Mouse (Mus musculus) kidney, postnatal 0 days (tissue): ENCODE data around the gene Smarca4. TPM values are rescaled to one million over a fixed set of nuclear protein-coding genes. Genes with fewer than 3 reads are reported as not detected.

Source experiments
- ATAC-seq: fragments of 200-750 bp; cut with Nextera tagmentation; replicated peaks from 2 replicates; pipeline ENCODE4 v1.8.0; 2017; ENCODE audit warnings: low read depth, moderate number of reproducible peaks, moderate TSS enrichment, moderate library complexity; ENCODE audit not compliant: low FRiP score
- DNase-seq: peaks from one replicate; pipeline ENCODE4 v3.0.0-alpha.2; 2016; ENCODE audit warnings: low spot score
- H3K27ac ChIP-seq: fragments of 300-500 bp; sonication (generic); 2 replicates; pipeline ENCODE4 v1.5.1; 2014; ENCODE audit warnings: mild to moderate bottlenecking
- H3K27me3 ChIP-seq: fragments of 300-500 bp; sonication (generic); 2 replicates; pipeline ENCODE4 v1.6.1; 2014; ENCODE audit warnings: low read length, mixed read lengths; ENCODE audit not compliant: insufficient read depth
- H3K36me3 ChIP-seq: fragments of 300-500 bp; sonication (generic); 2 replicates; pipeline ENCODE4 v1.6.1; 2014; ENCODE audit warnings: low read length, mixed read lengths; ENCODE audit not compliant: insufficient read depth
- H3K4me1 ChIP-seq: fragments of 300-500 bp; sonication (generic); replicated peaks from 2 replicates; pipeline ENCODE4 v1.6.1; 2014; ENCODE audit warnings: antibody characterized with exemption, low read length, mixed read lengths; ENCODE audit not compliant: insufficient read depth
- H3K4me2 ChIP-seq: fragments of 300-500 bp; sonication (generic); 2 replicates; pipeline ENCODE4 v1.6.1; 2014; ENCODE audit warnings: mild to moderate bottlenecking, low read length, moderate library complexity, mixed read lengths
- H3K4me3 ChIP-seq: fragments of 300-500 bp; sonication (generic); replicated peaks from 2 replicates; pipeline ENCODE4 v1.5.1; 2014; ENCODE audit warnings: low read depth, low read length
- H3K9ac ChIP-seq: fragments of 300-500 bp; sonication (generic); 2 replicates; pipeline ENCODE4 v1.6.1; 2014; ENCODE audit warnings: low read depth, low read length
- H3K9me3 ChIP-seq: fragments of 300-500 bp; sonication (generic); replicated peaks from 2 replicates; pipeline ENCODE4 v1.6.1; 2016; ENCODE audit warnings: low read length, inconsistent platforms, mixed read lengths
- CTCF ChIP-seq: IDR thresholded peaks from 2 replicates; pipeline ENCODE4 v1.5.1; 2016; ENCODE audit warnings: antibody characterized with exemption, low read depth, mild to moderate bottlenecking, moderate library complexity
- whole genome bisulfite sequencing: fragments of 180-500 bp; shearing (Covaris S2); extraction: QIAGEN DNeasy Blood & Tissue Kit; methylation state at CpG from one replicate; pipeline ENCODE4 v1.1.7; 2014; 5-methylcytosine and 5-hydroxymethylcytosine counted together
- polyA plus RNA-seq: library from polyadenylated mRNA; unstranded; fragments of >200 nt; fragmentation: Nextera tagmentation; extraction: Ambion mirVana; gene quantifications from 2 replicates; pipeline ENCODE4 v1.2.1, GENCODE M21; 2015

Smarca4 gene
- polyA plus RNA-seq, 1 experiment from 2014 or later = 41.7 TPM

- no peak overlapping the region for H3K9ac ChIP-seq
- no peak for TF ChIP-seq CTCF
- no peak overlapping the region for H3K4me2 ChIP-seq
- no peaks in the 10 kb centered on the region for H3K27me3 ChIP-seq
- ATAC-seq (no peak), DNase-seq (no peak)
- peaks cover 22% of the 10 kb centered on the region for H3K4me1 ChIP-seq
- 80% methylated on average over 10 of the region's 10 CpGs for WGBS
- H3K27ac ChIP-seq = no peak overlapping the region
- no peaks in the 10 kb centered on the region for H3K9me3 ChIP-seq
- peaks cover 12% of the 10 kb centered on the region for H3K36me3 ChIP-seq
- H3K4me3 ChIP-seq = no peak overlapping the region
Observed at GRCm38 (mm10) chr9:21728261-21728832, 112.4 kb downstream of the Smarca4 start.

DNA sequence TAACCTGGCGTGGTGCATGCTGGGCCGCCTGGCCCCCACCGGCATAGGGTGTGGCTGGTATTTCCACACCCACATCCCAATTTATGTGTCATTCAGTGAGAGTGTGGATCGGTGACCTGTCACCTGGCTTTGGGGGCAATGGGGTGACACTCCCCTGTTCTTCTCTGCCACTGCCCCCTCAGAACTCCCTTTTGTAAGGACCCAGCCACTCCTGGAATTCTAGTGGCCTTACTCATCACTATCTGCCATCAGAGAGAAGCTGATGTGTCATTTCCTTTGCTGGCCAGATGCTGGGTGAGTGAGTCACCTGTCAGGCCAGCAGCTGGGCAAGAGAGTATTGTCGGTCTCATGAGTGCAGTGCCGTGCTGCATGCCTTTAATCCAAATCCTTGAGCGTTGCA lies 113.3 kb downstream of the Smarca4 start:
- Histone ChIP-seq H3K9me3 (no peaks in the 10 kb centered on the region), H3K27me3 (no peaks in the 10 kb centered on the region), H3K4me3 (no peak overlapping the region), H3K4me1 (peaks cover 22% of the 10 kb centered on the region), H3K4me2 (no peak overlapping the region), H3K9ac (no peak overlapping the region), H3K36me3 (peaks cover 21% of the 10 kb centered on the region), H3K27ac (no peak overlapping the region)
- 78% methylated on average over 7 of the region's 7 CpGs for WGBS
- DNase-seq (no peak), ATAC-seq (peak; percentile 38; the same call in 1 of the 2 replicates)
- no peak for TF ChIP-seq CTCF

DNA sequence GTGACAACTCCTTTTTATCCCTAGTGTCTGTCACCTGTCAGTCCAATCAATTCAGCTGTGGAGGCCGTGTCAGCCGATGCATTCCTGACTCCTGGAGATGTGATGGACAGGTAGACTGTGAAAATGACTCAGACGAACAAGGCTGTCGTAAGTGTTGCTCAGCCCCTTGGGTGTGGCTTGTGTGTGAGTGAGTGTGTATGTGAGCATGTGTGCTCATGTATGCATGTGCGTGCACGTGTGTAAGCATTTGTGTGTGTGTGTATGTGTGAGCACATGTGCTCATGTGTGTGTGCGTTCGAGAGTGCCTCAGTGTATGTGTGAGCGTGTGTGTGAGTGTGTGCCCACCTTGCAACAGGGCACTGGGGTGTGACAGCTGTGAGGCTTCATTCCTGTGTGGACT lies 116.3 kb downstream of the Smarca4 start:
- no peak overlapping the region for H3K4me2 ChIP-seq
- ATAC-seq (no peak), DNase-seq (no peak)
- TF ChIP-seq CTCF = no peak
- H3K27me3 ChIP-seq = no peaks in the 10 kb centered on the region
- H3K4me1 ChIP-seq = 0 out of 2 replicates have a peak, but pooled peaks cover 4% of the 10 kb centered on the region
- no peaks in the 10 kb centered on the region for H3K9me3 ChIP-seq
- H3K36me3 ChIP-seq = peaks cover 36% of the 10 kb centered on the region
- H3K4me3 ChIP-seq = no peak overlapping the region
- no peak overlapping the region for H3K27ac ChIP-seq
- no peak overlapping the region for H3K9ac ChIP-seq
- WGBS = 92% methylated on average over 9 of the region's 9 CpGs

DNA sequence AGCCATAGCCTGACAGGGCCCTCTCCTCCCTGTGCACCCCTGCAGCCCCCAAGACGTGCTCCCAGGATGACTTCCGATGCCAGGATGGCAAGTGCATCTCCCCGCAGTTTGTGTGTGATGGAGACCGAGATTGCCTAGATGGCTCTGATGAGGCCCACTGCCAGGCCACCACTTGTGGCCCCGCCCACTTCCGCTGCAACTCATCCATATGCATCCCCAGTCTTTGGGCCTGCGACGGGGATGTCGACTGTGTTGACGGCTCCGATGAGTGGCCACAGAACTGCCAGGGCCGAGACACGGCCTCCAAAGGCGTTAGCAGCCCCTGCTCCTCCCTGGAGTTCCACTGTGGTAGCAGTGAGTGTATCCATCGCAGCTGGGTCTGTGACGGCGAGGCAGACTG lies 117.5 kb downstream of the Smarca4 start:
- no peak for DNase-seq
- H3K27ac ChIP-seq = no peak overlapping the region
- ATAC-seq = no peak
- TF ChIP-seq CTCF = no peak
- H3K36me3 ChIP-seq = peaks cover 48% of the 10 kb centered on the region
- no peaks in the 10 kb centered on the region for H3K27me3 ChIP-seq
- H3K4me1 ChIP-seq = 0 out of 2 replicates have a peak, but pooled peaks cover 4% of the 10 kb centered on the region
- WGBS = 92% methylated on average over 17 of the region's 17 CpGs
- H3K9ac ChIP-seq = no peak overlapping the region
- no peak overlapping the region for H3K4me2 ChIP-seq
- no peak overlapping the region for H3K4me3 ChIP-seq
- H3K9me3 ChIP-seq = no peaks in the 10 kb centered on the region

- Histone ChIP-seq H3K9me3 (no peaks in the 10 kb centered on the region), H3K4me2 (no peak overlapping the region), H3K27me3 (no peaks in the 10 kb centered on the region), H3K4me3 (no peak overlapping the region), H3K27ac (no peak overlapping the region), H3K4me1 (0 out of 2 replicates have a peak, but pooled peaks cover 3% of the 10 kb centered on the region), H3K36me3 (peaks cover 53% of the 10 kb centered on the region), H3K9ac (no peak overlapping the region)
- no peak for TF ChIP-seq CTCF
- WGBS = 95% methylated on average over 7 of the region's 7 CpGs
- ATAC-seq = no peak
- no peak for DNase-seq
Observed at GRCm38 (mm10) chr9:21733989-21734388, 118.0 kb downstream of the Smarca4 start.

GRCm38 (mm10) chr9:21735126-21735525 lies 119.2 kb downstream of the Smarca4 start:
- DNase-seq (no peak), ATAC-seq (no peak)
- H3K27me3 ChIP-seq = no peaks in the 10 kb centered on the region
- 85% methylated on average over 14 of the region's 14 CpGs for WGBS
- no peaks in the 10 kb centered on the region for H3K4me1 ChIP-seq
- no peak for TF ChIP-seq CTCF
- peaks cover 64% of the 10 kb centered on the region for H3K36me3 ChIP-seq
- no peak overlapping the region for H3K9ac ChIP-seq
- no peak overlapping the region for H3K27ac ChIP-seq
- H3K4me3 ChIP-seq = no peak overlapping the region
- no peak overlapping the region for H3K4me2 ChIP-seq
- H3K9me3 ChIP-seq = no peaks in the 10 kb centered on the region

DNA sequence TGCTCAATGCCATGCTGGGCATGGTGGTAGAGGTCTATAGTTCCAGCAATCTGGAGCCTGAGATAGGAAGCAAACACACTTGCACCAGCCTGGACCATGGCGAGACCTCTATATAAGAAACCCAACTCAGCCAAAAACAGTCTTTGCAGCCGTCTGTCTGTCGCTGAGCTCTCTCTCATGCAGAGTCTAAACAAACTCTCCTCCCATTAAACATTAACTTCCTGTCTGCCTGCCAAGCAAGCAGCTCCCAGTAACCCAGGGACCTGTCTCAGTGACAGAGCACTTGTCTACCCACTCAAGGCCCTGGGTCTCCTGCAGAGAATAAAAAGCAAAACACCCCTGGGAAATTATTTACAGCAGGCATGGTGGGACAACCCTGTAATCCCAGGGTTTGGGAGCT lies 120.6 kb downstream of the Smarca4 start:
- DNase-seq = no peak
- H3K9me3 ChIP-seq = no peaks in the 10 kb centered on the region
- no peaks in the 10 kb centered on the region for H3K4me1 ChIP-seq
- no peak overlapping the region for H3K27ac ChIP-seq
- peaks cover 72% of the 10 kb centered on the region for H3K36me3 ChIP-seq
- H3K9ac ChIP-seq = no peak overlapping the region
- peak; percentile 38; the same call in 1 of the 2 replicates for ATAC-seq
- TF ChIP-seq CTCF = no peak
- H3K4me2 ChIP-seq = no peak overlapping the region
- H3K27me3 ChIP-seq = no peaks in the 10 kb centered on the region
- H3K4me3 ChIP-seq = no peak overlapping the region
- WGBS = 45% methylated on average over 3 of the region's 3 CpGs
